Mouse (Mus musculus) MEL (cell line): ENCODE measurements around the gene Rac3.

ENCODE experiments used
- CHD2 ChIP-seq: IDR thresholded peaks from 2 replicates; pipeline ENCODE4 v1.6.1; 2011; ENCODE audit warnings: low read length, improper control_type of control experiment
- CTCF ChIP-seq, 3 experiments: IDR thresholded peaks in 2 of 3; conservative IDR thresholded peaks in 1 of 3; 2 replicates each; pipeline ENCODE4 v1.5.1; 2011 to 2012; ENCODE audit warnings: low read length in 3 of 3, low read depth in 2 of 3, mild to moderate bottlenecking in 2 of 3, improper control_type of control experiment in 1 of 3, inconsistent platforms in 1 of 3, mixed read lengths in 1 of 3, moderate library complexity in 1 of 3; ENCODE audit not compliant: control insufficient read depth in 1 of 3, insufficient read depth in 1 of 3, poor library complexity in 1 of 3, severe bottlenecking in 1 of 3
- EP300 ChIP-seq, 2 experiments: IDR thresholded peaks; 2 replicates each; pipeline ENCODE4 v1.6.1; 2011; ENCODE audit warnings: improper control_type of control experiment in 2 of 2, low read length in 2 of 2, low read depth in 1 of 2, mild to moderate bottlenecking in 1 of 2
- ETS1 ChIP-seq: IDR thresholded peaks from 2 replicates; pipeline ENCODE4 v1.6.1; 2012; ENCODE audit warnings: low read depth, mild to moderate bottlenecking, inconsistent platforms, low read length, improper control_type of control experiment, moderate library complexity
- GATA1 ChIP-seq: IDR thresholded peaks from 2 replicates; pipeline ENCODE4 v1.6.1; 2011; ENCODE audit warnings: low read depth, low read length, improper control_type of control experiment
- MAFK ChIP-seq: IDR thresholded peaks from 2 replicates; pipeline ENCODE4 v1.6.1; 2011; ENCODE audit warnings: low read depth, mild to moderate bottlenecking, low read length, improper control_type of control experiment, borderline replicate concordance
- MEF2A ChIP-seq: IDR thresholded peaks from 2 replicates; pipeline ENCODE4 v1.6.1; 2014; ENCODE audit warnings: low read depth, mild to moderate bottlenecking, inconsistent platforms, low read length, improper control_type of control experiment; ENCODE audit not compliant: poor library complexity, insufficient replicate concordance, severe bottlenecking; ENCODE audit errors: extremely low read depth
- MYC ChIP-seq: IDR thresholded peaks from 2 replicates; pipeline ENCODE4 v1.6.1; 2011; ENCODE audit warnings: low read depth, mild to moderate bottlenecking, low read length, improper control_type of control experiment, moderate library complexity
- POLR2A ChIP-seq, 2 experiments: IDR thresholded peaks; 2 replicates each; pipeline ENCODE4 v1.6.1; 2011 to 2012; ENCODE audit warnings: low read length in 2 of 2, mild to moderate bottlenecking in 2 of 2, control low read depth in 1 of 2, improper control_type of control experiment in 1 of 2, low read depth in 1 of 2, moderate library complexity in 1 of 2; ENCODE audit not compliant: control insufficient read depth in 1 of 2, insufficient read depth in 1 of 2, poor library complexity in 1 of 2
- POLR2AphosphoS5 ChIP-seq: IDR thresholded peaks from 2 replicates; pipeline ENCODE4 v1.6.1; 2012; ENCODE audit warnings: low read depth, borderline replicate concordance, mild to moderate bottlenecking, inconsistent platforms, low read length, moderate library complexity, mixed read lengths
- RCOR1 ChIP-seq: IDR thresholded peaks from 2 replicates; pipeline ENCODE4 v1.6.1; 2012; ENCODE audit warnings: low read depth, mild to moderate bottlenecking, inconsistent platforms, low read length, improper control_type of control experiment
- USF1 ChIP-seq: IDR thresholded peaks from 2 replicates; pipeline ENCODE4 v1.6.1; 2014; ENCODE audit warnings: low read depth, mild to moderate bottlenecking, inconsistent platforms, low read length, improper control_type of control experiment, moderate library complexity

DNA sequence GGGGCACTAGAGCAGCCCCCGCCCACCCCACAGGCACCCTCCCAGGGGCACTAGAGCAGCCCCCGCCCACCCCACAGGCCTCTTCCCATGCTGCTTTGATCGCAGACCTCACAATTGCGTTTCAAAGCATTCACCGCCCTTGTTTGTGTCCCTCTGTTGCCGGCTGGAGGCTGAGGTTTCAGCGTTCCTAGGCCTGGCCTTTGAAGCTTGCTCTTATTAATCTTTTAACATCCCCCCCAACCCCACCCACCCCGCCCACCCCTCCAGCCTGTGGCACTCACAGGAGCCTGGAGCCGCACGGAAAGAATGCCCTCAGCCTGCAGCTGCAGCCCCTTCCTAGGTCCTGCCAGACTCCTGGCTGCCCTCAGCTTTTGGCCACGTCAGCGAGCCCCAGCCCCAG lies 14.0 kb upstream of the Rac3 start:
- TF ChIP-seq ETS1 (no peak), MEF2A (no peak), MAFK (no peak), MYC (no peak), EP300 (IDR thresholded peaks at IDR 0.05; ENCODE audit: low read depth in 1 of 2, low read length in 2 of 2) (no peak), CTCF (IDR thresholded peaks at IDR 0.05 in 2 of 3, conservative IDR thresholded peaks at IDR 0.05 in 1 of 3; ENCODE audit: control insufficient read depth in 1 of 3, insufficient read depth in 1 of 3, low read depth in 2 of 3, low read length in 3 of 3, poor library complexity in 1 of 3, severe bottlenecking in 1 of 3) (no peak), CHD2 (no peak), GATA1 (no peak), RCOR1 (no peak), POLR2AphosphoS5 (no peak), USF1 (no peak), POLR2A (IDR thresholded peaks at IDR 0.05; ENCODE audit: control insufficient read depth in 1 of 2, insufficient read depth in 1 of 2, low read depth in 1 of 2, low read length in 2 of 2, poor library complexity in 1 of 2) (no peak)
